25 mouse cellular contexts compared by ENCODE assay signal in genomic region chr12:44388220-44388619, GRCm38 (mm10).
"Had no signal": no experiment of that assay in that cellular context is flagged by ENCODE, and none has a peak within 500 bp of the region (broad histone marks: within the 10 kb centered on the region; RNA-seq: fewer than 3 reads in every experiment).

No protein-coding gene starts in this region.

- H3K27me3 ChIP-seq: heart, embryonic 12.5 days; hindbrain, embryonic 12.5 days; intestine, embryonic 15.5 days; limb, embryonic 13.5 days had no signal

- H3K9me3 ChIP-seq: heart, embryonic 10.5 days; heart, embryonic 12.5 days; hindbrain, embryonic 10.5 days; hindbrain, embryonic 12.5 days; intestine, embryonic 15.5 days; limb, embryonic 13.5 days had no signal

- H3K4me2 ChIP-seq: heart, embryonic 12.5 days; hindbrain, embryonic 12.5 days; hindbrain, embryonic 14.5 days; intestine, embryonic 15.5 days; limb, embryonic 13.5 days; liver, embryonic 11.5 days had no signal

- ATAC-seq: hindbrain, embryonic 16.5 days; inflammation-experienced regulatory T-cells, adult 6 months; intestine, embryonic 15.5 days; intestine, postnatal 0 days had no signal

- H3K9ac ChIP-seq: heart, embryonic 12.5 days; hindbrain, embryonic 12.5 days; hindbrain, embryonic 14.5 days; intestine, embryonic 15.5 days; limb, embryonic 13.5 days had no signal

- H3K36me3 ChIP-seq: heart, embryonic 10.5 days; heart, embryonic 12.5 days; hindbrain, embryonic 10.5 days; hindbrain, embryonic 12.5 days; intestine, embryonic 15.5 days; limb, embryonic 13.5 days had no signal

- H3K4me1 ChIP-seq: heart, embryonic 10.5 days; heart, embryonic 12.5 days; intestine, embryonic 15.5 days; limb, embryonic 13.5 days had no signal

- DNase-seq: gastrocnemius, postnatal 14 days; gastrocnemius, postnatal 36 days; heart, adult 11 months; heart, adult 2 months; heart, postnatal 10 days; heart, postnatal 4 days; kidney, adult 18-20 months; kidney, adult 8-10 months; kidney, postnatal 10 days; kidney, postnatal 25 days; kidney, postnatal 4 days; liver had no signal

- H3K27ac ChIP-seq: heart, adult 2 months; heart, embryonic 10.5 days; hindbrain, embryonic 10.5 days; hindbrain, embryonic 12.5 days; hindbrain, embryonic 14.5 days; intestine, embryonic 15.5 days; layer of hippocampus, adult 2 months; left cerebral cortex, adult 2 months; limb, embryonic 13.5 days had no signal

- H3K4me3 ChIP-seq: heart, adult 2 months; heart, embryonic 10.5 days; heart, embryonic 12.5 days; hindbrain, embryonic 10.5 days; hindbrain, embryonic 12.5 days; intestine, embryonic 15.5 days; layer of hippocampus, adult 2 months; left cerebral cortex, adult 2 months; limb, embryonic 13.5 days had no signal
